Mouse (Mus musculus) CH12.LX (cell line): ENCODE results near the gene Ppm1j. TPM values are rescaled to one million over a fixed set of nuclear protein-coding genes. Genes with fewer than 3 reads are reported as not detected.

Experiments
- DNase-seq: peaks from one replicate; pipeline ENCODE4 v3.0.0-alpha.2; 2013; ENCODE audit errors: extremely low read depth
- H3K27ac ChIP-seq: 2 replicates; pipeline ENCODE4 v1.5.1; 2012; ENCODE audit warnings: low read depth, mild to moderate bottlenecking, control low read depth, moderate library complexity; ENCODE audit not compliant: insufficient read depth
- H3K27me3 ChIP-seq: replicated peaks from 2 replicates; pipeline ENCODE3; 2012; ENCODE audit warnings: inconsistent platforms
- H3K36me3 ChIP-seq, 2 experiments: replicated peaks in 1 of 2; 2 replicates each; pipeline versions ENCODE3 to v1.6.1; 2012; ENCODE audit warnings: inconsistent platforms in 1 of 2, low read length in 1 of 2, mild to moderate bottlenecking in 1 of 2, mixed read lengths in 1 of 2, moderate library complexity in 1 of 2; ENCODE audit not compliant: control insufficient read depth in 1 of 2, insufficient read depth in 1 of 2
- H3K4me1 ChIP-seq, 2 experiments: 2 replicates each; pipeline ENCODE4 v1.6.1; 2012; ENCODE audit warnings: inconsistent platforms in 1 of 2, moderate library complexity in 1 of 2; ENCODE audit not compliant: insufficient read depth in 2 of 2, control insufficient read depth in 1 of 2
- H3K4me2 ChIP-seq: 2 replicates; pipeline ENCODE4 v1.6.1; 2012; ENCODE audit warnings: low read depth, mild to moderate bottlenecking, control low read depth; ENCODE audit not compliant: poor library complexity, insufficient read depth, severe bottlenecking
- H3K4me3 ChIP-seq, 3 experiments: fragments of 150-350 bp in 1 of 3; sonication (generic) in 1 of 3; replicated peaks in 1 of 3; 2 replicates each; pipeline versions ENCODE3 to v1.5.1; 2011 to 2012; ENCODE audit warnings: low read depth in 2 of 3, low read length in 2 of 3, mild to moderate bottlenecking in 2 of 3, moderate library complexity in 2 of 3, control low read depth in 1 of 3, improper control_type of control experiment in 1 of 3, inconsistent platforms in 1 of 3, mixed read lengths in 1 of 3; ENCODE audit not compliant: poor library complexity in 1 of 3
- H3K79me2 ChIP-seq: replicated peaks from 2 replicates; pipeline ENCODE4 v1.6.1; 2012; ENCODE audit warnings: mild to moderate bottlenecking, moderate library complexity; ENCODE audit not compliant: control insufficient read depth, poor library complexity, insufficient read depth, severe bottlenecking; ENCODE audit errors: extremely low read depth
- H3K9ac ChIP-seq: 2 replicates; pipeline ENCODE4 v1.6.1; 2012; ENCODE audit warnings: low read depth, mild to moderate bottlenecking, control low read depth, moderate library complexity; ENCODE audit not compliant: insufficient read depth
- H3K9me3 ChIP-seq: replicated peaks from 2 replicates; pipeline ENCODE3; 2012; ENCODE audit warnings: low read length, inconsistent platforms, mixed read lengths
- CHD2 ChIP-seq: IDR thresholded peaks from 2 replicates; pipeline ENCODE4 v1.6.1; 2011; ENCODE audit warnings: low read length, improper control_type of control experiment
- CTCF ChIP-seq, 2 experiments: IDR thresholded peaks in 1 of 2; conservative IDR thresholded peaks in 1 of 2; 2 replicates each; pipeline ENCODE4 v1.5.1; 2011 to 2012; ENCODE audit warnings: low read depth in 2 of 2, low read length in 2 of 2, improper control_type of control experiment in 1 of 2, inconsistent platforms in 1 of 2, mild to moderate bottlenecking in 1 of 2, moderate library complexity in 1 of 2
- ELF1 ChIP-seq: IDR thresholded peaks from 2 replicates; pipeline ENCODE4 v1.6.1; 2014; ENCODE audit warnings: low read depth, mild to moderate bottlenecking, inconsistent platforms, low read length, improper control_type of control experiment
- EP300 ChIP-seq: IDR thresholded peaks from 2 replicates; pipeline ENCODE4 v1.6.1; 2011; ENCODE audit warnings: low read length, improper control_type of control experiment
- ETS1 ChIP-seq: conservative IDR thresholded peaks from 2 replicates; pipeline ENCODE4 v1.6.1; 2012; ENCODE audit warnings: low read depth, mild to moderate bottlenecking, inconsistent platforms, low read length, improper control_type of control experiment, moderate library complexity
- HCFC1 ChIP-seq: IDR thresholded peaks from 2 replicates; pipeline ENCODE4 v1.6.1; 2012; ENCODE audit warnings: low read depth, mild to moderate bottlenecking, inconsistent platforms, low read length, improper control_type of control experiment
- MAX ChIP-seq: IDR thresholded peaks from 2 replicates; pipeline ENCODE4 v1.6.1; 2011; ENCODE audit warnings: low read length, improper control_type of control experiment
- MAZ ChIP-seq: IDR thresholded peaks from 2 replicates; pipeline ENCODE4 v1.6.1; 2012; ENCODE audit warnings: low read depth, mild to moderate bottlenecking, inconsistent platforms, low read length, improper control_type of control experiment, moderate library complexity
- MYC ChIP-seq: IDR thresholded peaks from 2 replicates; pipeline ENCODE4 v1.6.1; 2011; ENCODE audit warnings: low read depth, mild to moderate bottlenecking, improper control_type of control experiment, low read length
- NELFE ChIP-seq: IDR thresholded peaks from 2 replicates; pipeline ENCODE4 v1.6.1; 2011; ENCODE audit warnings: low read depth, low read length, improper control_type of control experiment
- POLR2A ChIP-seq: IDR thresholded peaks from 2 replicates; pipeline ENCODE4 v1.6.1; 2011; ENCODE audit warnings: low read depth, mild to moderate bottlenecking, improper control_type of control experiment, low read length
- RAD21 ChIP-seq: IDR thresholded peaks from 2 replicates; pipeline ENCODE4 v1.6.1; 2011; ENCODE audit warnings: low read depth, mild to moderate bottlenecking, low read length, improper control_type of control experiment, moderate library complexity
- SIN3A ChIP-seq: IDR thresholded peaks from 2 replicates; pipeline ENCODE4 v1.6.1; 2012; ENCODE audit warnings: low read length, improper control_type of control experiment, inconsistent platforms
- TBP ChIP-seq: conservative IDR thresholded peaks from 2 replicates; pipeline ENCODE4 v1.6.1; 2011; ENCODE audit warnings: low read depth, low read length, improper control_type of control experiment
- TCF12 ChIP-seq: IDR thresholded peaks from 2 replicates; pipeline ENCODE4 v1.6.1; 2014; ENCODE audit warnings: low read depth, mild to moderate bottlenecking, inconsistent platforms, low read length, improper control_type of control experiment
- USF2 ChIP-seq: conservative IDR thresholded peaks from 2 replicates; pipeline ENCODE4 v1.6.1; 2011; ENCODE audit warnings: low read depth, low read length, improper control_type of control experiment
- ZC3H11A ChIP-seq: IDR thresholded peaks from 2 replicates; pipeline ENCODE4 v1.6.1; 2012; ENCODE audit warnings: low read depth, mild to moderate bottlenecking, inconsistent platforms, low read length, improper control_type of control experiment
- dilution Hi-C: fragments of 300-500 bp; cut with MboI; formaldehyde crosslinking; loops from 2 replicates; pipeline ENCODE4 v1.14.3; 2020; ENCODE audit warnings: low sequenced_read_pairs; ENCODE audit not compliant: extremely low pct_unique_long_range_greater_than_20kb, extremely low pct_ligation_motif_present
- in situ Hi-C: fragments of 300-500 bp; cut with MboI; formaldehyde crosslinking; loops from 3 replicates; pipeline ENCODE4 v1.14.3; 2019; ENCODE audit warnings: low sequenced_read_pairs, low pct_ligation_motif_present, low pct_unique_long_range_greater_than_20kb, mixed read lengths
- polyA plus RNA-seq: library from polyadenylated mRNA; unstranded; fragments of >175 nt; gene quantifications from 2 replicates; pipeline ENCODE4 v1.2.1, GENCODE M21; 2012; ENCODE audit warnings: low read depth; ENCODE audit not compliant: insufficient read length
- total RNA-seq, 2 experiments: library from RNA; depleted of rRNA; stranded (reverse); fragments of 300-350 nt in 1 of 2; fragments of >200 nt in 1 of 2; gene quantifications; 2 replicates each; pipeline ENCODE4 v1.2.3; 2012 to 2014

Ppm1j gene
- total and polyA plus RNA-seq, 3 experiments: 2.1 to 6.5 (median 6.4) TPM

DNA sequence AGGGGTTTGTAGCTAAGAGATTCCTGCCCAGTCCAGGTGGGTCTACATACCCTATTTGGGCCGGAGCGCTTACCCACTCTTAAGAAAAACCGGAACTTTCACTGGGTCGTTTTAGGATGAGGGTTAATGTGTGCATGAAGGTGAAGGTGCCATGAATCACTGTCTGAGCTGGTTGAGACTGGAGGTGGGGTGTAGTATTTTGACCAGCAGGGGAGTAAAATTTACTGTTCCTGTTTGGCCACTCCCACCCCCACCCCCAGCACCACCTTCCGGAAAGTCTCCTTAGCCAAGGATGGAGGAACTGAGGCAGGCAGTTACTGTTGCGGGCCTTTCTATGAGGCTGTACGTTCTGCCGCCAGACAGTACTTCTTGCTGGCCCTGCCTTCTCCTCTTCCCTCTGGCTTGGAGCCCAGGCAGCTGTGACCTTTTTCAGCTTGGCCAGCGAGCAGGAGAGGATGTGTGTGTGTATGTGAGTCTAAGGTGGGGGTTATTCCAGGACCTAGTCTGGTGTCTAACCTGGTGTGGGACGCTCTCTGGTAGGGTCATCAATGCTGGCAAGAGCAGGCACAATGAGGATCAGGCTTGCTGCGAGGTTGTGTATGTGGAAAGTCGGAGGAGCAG is 1.3 kb downstream of the Ppm1j start:
- peaks cover 0 to 25% of the 10 kb centered on the region in 2 experiments for H3K36me3 ChIP-seq
- H3K79me2 ChIP-seq: no peaks in the 10 kb centered on the region
- peaks cover 4% of the 10 kb centered on the region for H3K27me3 ChIP-seq
- no peak overlapping the region for H3K27ac ChIP-seq
- TF ChIP-seq ELF1 (peak; percentile 65; the same call in 1 of the 2 replicates), SIN3A (no peak; the same call in 1 of the 2 replicates), MYC (no peak), HCFC1 (no peak), CTCF (conservative IDR thresholded peaks at IDR 0.05 in 1 of 2, IDR thresholded peaks at IDR 0.05 in 1 of 2; ENCODE audit: low read depth in 2 of 2, low read length in 2 of 2) (peak in 1 of 2 experiments; percentile 27; a peak in 2 of 4 replicates), TBP (no peak), MAZ (0 out of 2 replicates have a peak, but pooled peaks have one; percentile 54), POLR2A (peak; percentile 32; the same call in 1 of the 2 replicates), RAD21 (no peak), EP300 (no peak)
- in situ Hi-C loops: loop anchor here (10.0 kb wide), 2 partner anchors 183 to 273 kb away; partner anchors contain the start of genes Cttnbp2nl and Wnt2b
- dilution Hi-C loops: no loop called here
- peak overlapping the region; percentile 63 to 69 (median 65) for H3K4me3 ChIP-seq
- peak; percentile 44 for DNase-seq
- H3K9me3 ChIP-seq: no peaks in the 10 kb centered on the region
- peaks cover 3 to 26% of the 10 kb centered on the region in 2 experiments; a peak in 3 of 4 replicates for H3K4me1 ChIP-seq
- peak overlapping the region; percentile 93 for H3K4me2 ChIP-seq
- peak overlapping the region; percentile 32; the same call in 1 of the 2 replicates for H3K9ac ChIP-seq

DNA sequence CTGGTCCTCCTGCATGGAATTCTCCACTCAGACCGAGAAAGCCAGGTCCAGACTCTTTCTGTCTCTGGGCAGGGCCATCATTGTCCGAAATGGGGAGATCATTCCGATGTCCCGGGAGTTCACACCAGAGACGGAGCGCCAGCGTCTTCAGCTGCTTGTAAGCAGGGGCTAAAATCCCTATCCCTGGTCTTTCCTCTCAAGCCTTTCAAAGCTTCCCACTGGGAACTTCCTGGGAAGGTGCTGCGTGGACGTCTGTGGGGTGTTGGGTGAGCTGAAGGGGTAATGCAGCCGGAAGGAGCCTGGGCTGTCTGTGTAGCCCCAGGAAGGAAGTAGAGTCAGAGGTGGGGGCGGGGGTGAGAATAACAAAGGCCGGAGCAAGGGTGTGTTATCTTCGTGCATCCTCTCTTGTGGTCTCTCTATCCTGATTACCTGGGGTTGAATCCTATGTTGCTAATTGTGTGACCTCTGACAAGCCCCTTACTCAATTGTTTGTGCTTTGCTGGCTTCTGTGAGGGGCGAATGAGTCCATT is 3.2 kb downstream of the Ppm1j start:
- peaks cover 3 to 39% of the 10 kb centered on the region in 2 experiments; a peak in 3 of 4 replicates for H3K4me1 ChIP-seq
- no peak overlapping the region for H3K4me3 ChIP-seq
- H3K9ac ChIP-seq: no peak overlapping the region
- H3K9me3 ChIP-seq: no peaks in the 10 kb centered on the region
- no peaks in the 10 kb centered on the region for H3K79me2 ChIP-seq
- H3K4me2 ChIP-seq: no peak overlapping the region
- dilution Hi-C loops: no loop called here
- H3K27me3 ChIP-seq: peaks cover under 1% of the 10 kb centered on the region
- no peak overlapping the region for H3K27ac ChIP-seq
- peaks cover 0 to 25% of the 10 kb centered on the region in 2 experiments for H3K36me3 ChIP-seq
- TF ChIP-seq NELFE: no peak
- TF ChIP-seq ETS1: no peak
- TF ChIP-seq TCF12: no peak
- no peak for TF ChIP-seq USF2
- TF ChIP-seq ZC3H11A: no peak
- TF ChIP-seq MAX: no peak
- TF ChIP-seq EP300: no peak
- TF ChIP-seq ELF1: no peak
- no peak for TF ChIP-seq CHD2
- DNase-seq: no peak
- in situ Hi-C loops: loop anchor here (10.0 kb wide), 2 partner anchors 181 to 271 kb away; partner anchors contain the start of genes Cttnbp2nl and Wnt2b
